Mouse (Mus musculus): ENCODE data around the gene Slc38a4. TPM values are rescaled to one million over a fixed set of nuclear protein-coding genes. Genes with fewer than 3 reads are reported as not detected.

Slc38a4 gene
- polyA plus RNA-seq, 1 experiment: 0.30 TPM

DNA sequence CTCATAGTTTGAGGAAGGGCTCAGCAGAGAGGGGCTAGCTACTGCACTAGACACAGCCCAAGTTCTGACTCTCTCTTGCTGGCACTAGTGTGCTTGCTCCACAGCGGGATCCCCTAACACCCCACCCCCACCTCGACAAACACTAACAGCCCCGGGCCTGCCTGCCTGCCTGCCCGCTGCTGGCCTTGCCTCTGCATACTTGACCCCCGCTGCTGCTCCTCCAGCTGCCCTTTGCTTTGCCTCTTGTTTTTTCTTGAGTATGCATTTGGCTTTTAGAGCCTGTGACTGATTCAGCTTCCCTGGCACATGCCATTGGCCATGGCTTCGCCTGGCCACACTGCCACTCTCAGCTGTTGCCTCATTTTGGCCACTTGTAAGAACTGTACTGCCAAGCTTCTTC is 33.8 kb upstream of the Slc38a4 start:
- no peak overlapping the region for H3K4me3 ChIP-seq (ENCODE audit: low read depth, low read length)
- H3K4me1 ChIP-seq (ENCODE audit: control insufficient read depth, insufficient read depth, insufficient read length, low read length): no peaks in the 10 kb centered on the region
- WGBS: 43% methylated on average over 6 of the region's 6 CpGs
- no peaks in the 10 kb centered on the region for H3K36me3 ChIP-seq (ENCODE audit: control insufficient read depth, insufficient read depth, low read length)
- no peak for TF ChIP-seq CTCF (IDR thresholded peaks at IDR 0.05; ENCODE audit: extremely low read depth, insufficient read length, insufficient replicate concordance, low read depth, low read length)
- no peak for TF ChIP-seq POLR2A (IDR thresholded peaks at IDR 0.05; ENCODE audit: low read depth, low read length)
- no peaks in the 10 kb centered on the region for H3K27me3 ChIP-seq (ENCODE audit: control insufficient read depth, insufficient read depth, low read length)
- no peak overlapping the region for H3K27ac ChIP-seq (ENCODE audit: insufficient read depth, low read depth, low read length)

DNA sequence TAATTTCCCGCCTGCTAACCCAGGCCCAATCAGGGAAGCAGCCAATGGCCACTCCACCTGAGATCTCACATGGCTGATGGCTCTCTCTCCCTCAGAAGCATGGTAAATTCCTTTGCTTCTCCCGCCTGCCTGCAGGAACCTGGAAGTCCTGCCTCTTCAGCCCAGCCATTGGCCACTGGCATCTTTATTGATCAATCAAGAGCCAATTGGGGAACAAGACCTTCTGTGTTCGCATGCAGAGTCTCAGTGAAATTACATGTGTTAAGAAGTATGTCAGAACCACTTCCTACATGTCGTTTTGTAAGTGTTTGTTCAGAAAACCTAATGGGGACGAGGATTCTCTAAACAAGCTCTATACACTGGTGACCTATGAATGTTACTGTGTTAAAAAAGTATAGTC is 30.1 kb upstream of the Slc38a4 start:
- H3K27me3 ChIP-seq (ENCODE audit: control insufficient read depth, insufficient read depth, low read length): no peaks in the 10 kb centered on the region
- no peaks in the 10 kb centered on the region for H3K36me3 ChIP-seq (ENCODE audit: control insufficient read depth, insufficient read depth, low read length)
- no peak overlapping the region for H3K4me3 ChIP-seq (ENCODE audit: low read depth, low read length)
- WGBS: 41% methylated on average over 5 of the region's 5 CpGs
- H3K4me1 ChIP-seq (ENCODE audit: control insufficient read depth, insufficient read depth, insufficient read length, low read length): no peaks in the 10 kb centered on the region
- TF ChIP-seq POLR2A (IDR thresholded peaks at IDR 0.05; ENCODE audit: low read depth, low read length): no peak
- H3K27ac ChIP-seq (ENCODE audit: insufficient read depth, low read depth, low read length): no peak overlapping the region

DNA sequence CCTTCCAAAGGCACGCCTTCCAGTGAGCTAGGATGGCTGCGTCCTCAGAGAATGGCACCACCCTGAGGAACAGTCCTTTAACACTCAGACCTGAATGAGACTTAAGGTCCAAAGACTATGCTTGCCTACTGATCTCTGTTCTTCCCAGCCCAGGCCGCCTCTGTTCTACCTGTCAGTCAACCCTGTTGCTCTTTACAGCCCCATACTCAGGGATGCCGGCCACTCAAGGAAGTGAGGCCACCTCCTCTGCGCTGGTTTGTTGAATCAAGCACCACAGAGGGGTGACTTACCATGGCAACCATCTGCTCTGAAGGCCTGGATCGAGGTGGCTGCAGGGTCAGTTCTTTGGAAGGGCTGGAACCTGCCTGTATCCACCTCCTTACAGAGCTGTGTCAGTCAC is 21.9 kb upstream of the Slc38a4 start:
- TF ChIP-seq POLR2A (IDR thresholded peaks at IDR 0.05; ENCODE audit: low read depth, low read length): no peak
- no peak for TF ChIP-seq CTCF (IDR thresholded peaks at IDR 0.05; ENCODE audit: extremely low read depth, insufficient read length, insufficient replicate concordance, low read depth, low read length)
- Histone ChIP-seq H3K27me3 (ENCODE audit: control insufficient read depth, insufficient read depth, low read length) (no peaks in the 10 kb centered on the region), H3K36me3 (ENCODE audit: control insufficient read depth, insufficient read depth, low read length) (no peaks in the 10 kb centered on the region), H3K27ac (ENCODE audit: insufficient read depth, low read depth, low read length) (no peak overlapping the region), H3K4me3 (ENCODE audit: low read depth, low read length) (no peak overlapping the region), H3K4me1 (ENCODE audit: control insufficient read depth, insufficient read depth, insufficient read length, low read length) (no peaks in the 10 kb centered on the region)
- 67% methylated on average over 6 of the region's 6 CpGs for WGBS

DNA sequence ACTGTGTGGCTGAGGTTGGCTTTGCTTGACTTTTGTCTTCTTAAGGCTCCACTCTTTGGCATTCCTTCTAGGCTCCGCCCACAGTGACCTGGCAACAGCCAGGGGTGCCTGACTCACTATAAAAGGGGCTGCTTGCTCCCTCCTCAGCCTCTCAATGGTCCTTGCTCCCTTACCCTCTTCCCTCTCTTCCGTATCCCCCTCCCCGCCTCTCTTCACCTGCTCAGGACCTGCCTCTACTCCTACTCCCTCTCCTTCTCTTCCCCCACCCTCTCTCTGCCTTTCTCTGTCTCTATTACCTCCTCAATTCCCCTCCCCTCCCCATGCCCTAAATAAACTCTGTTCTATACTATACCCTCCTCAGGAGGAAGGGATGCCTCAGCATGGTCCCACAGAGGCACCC is 20.3 kb upstream of the Slc38a4 start:
- H3K27me3 ChIP-seq (ENCODE audit: control insufficient read depth, insufficient read depth, low read length): no peaks in the 10 kb centered on the region
- no peaks in the 10 kb centered on the region for H3K36me3 ChIP-seq (ENCODE audit: control insufficient read depth, insufficient read depth, low read length)
- no peak overlapping the region for H3K4me3 ChIP-seq (ENCODE audit: low read depth, low read length)
- TF ChIP-seq CTCF (IDR thresholded peaks at IDR 0.05; ENCODE audit: extremely low read depth, insufficient read length, insufficient replicate concordance, low read depth, low read length) (no peak), POLR2A (IDR thresholded peaks at IDR 0.05; ENCODE audit: low read depth, low read length) (no peak)
- H3K4me1 ChIP-seq (ENCODE audit: control insufficient read depth, insufficient read depth, insufficient read length, low read length): no peaks in the 10 kb centered on the region
- 83% methylated on average over 2 of the region's 3 CpGs for WGBS
- H3K27ac ChIP-seq (ENCODE audit: insufficient read depth, low read depth, low read length): no peak overlapping the region

DNA sequence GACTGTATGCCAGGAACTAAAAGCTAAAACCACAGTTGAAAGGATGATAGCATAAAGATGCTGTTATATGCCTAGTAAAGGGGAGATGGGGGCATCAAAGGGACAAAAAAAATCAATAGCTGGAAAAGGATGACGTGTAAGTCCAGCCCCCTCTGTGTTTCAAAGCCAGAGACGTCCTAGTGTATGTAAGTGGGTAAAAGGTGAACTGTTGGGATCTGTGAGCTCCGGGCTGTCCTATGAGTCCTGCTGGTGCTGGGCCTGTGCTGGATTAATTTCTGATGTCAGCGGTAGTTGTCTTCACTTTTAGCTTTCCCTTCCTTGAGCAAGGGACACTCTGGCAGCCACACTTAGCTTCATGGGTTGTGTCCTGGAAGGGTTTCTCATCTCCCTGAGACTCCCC is 19.5 kb upstream of the Slc38a4 start:
- Histone ChIP-seq H3K27ac (ENCODE audit: insufficient read depth, low read depth, low read length) (no peak overlapping the region), H3K36me3 (ENCODE audit: control insufficient read depth, insufficient read depth, low read length) (no peaks in the 10 kb centered on the region), H3K4me3 (ENCODE audit: low read depth, low read length) (no peak overlapping the region), H3K27me3 (ENCODE audit: control insufficient read depth, insufficient read depth, low read length) (no peaks in the 10 kb centered on the region), H3K4me1 (ENCODE audit: control insufficient read depth, insufficient read depth, insufficient read length, low read length) (no peaks in the 10 kb centered on the region)
- TF ChIP-seq CTCF (IDR thresholded peaks at IDR 0.05; ENCODE audit: extremely low read depth, insufficient read length, insufficient replicate concordance, low read depth, low read length): no peak
- TF ChIP-seq POLR2A (IDR thresholded peaks at IDR 0.05; ENCODE audit: low read depth, low read length): no peak
- 68% methylated on average over 4 of the region's 4 CpGs for WGBS

- Histone ChIP-seq H3K4me3 (ENCODE audit: low read depth, low read length) (no peak overlapping the region), H3K4me1 (ENCODE audit: control insufficient read depth, insufficient read depth, insufficient read length, low read length) (no peaks in the 10 kb centered on the region), H3K36me3 (ENCODE audit: control insufficient read depth, insufficient read depth, low read length) (no peaks in the 10 kb centered on the region), H3K27me3 (ENCODE audit: control insufficient read depth, insufficient read depth, low read length) (no peaks in the 10 kb centered on the region), H3K27ac (ENCODE audit: insufficient read depth, low read depth, low read length) (no peak overlapping the region)
- TF ChIP-seq CTCF (IDR thresholded peaks at IDR 0.05; ENCODE audit: extremely low read depth, insufficient read length, insufficient replicate concordance, low read depth, low read length) (no peak), POLR2A (IDR thresholded peaks at IDR 0.05; ENCODE audit: low read depth, low read length) (no peak)
- WGBS: 72% methylated on average over 13 of the region's 13 CpGs
These were observed 17.4 kb upstream of the Slc38a4 start for GRCm38 (mm10) chr15:97072859-97073826.

GRCm38 (mm10) chr15:97067340-97068136 is 11.8 kb upstream of the Slc38a4 start:
- TF ChIP-seq POLR2A (IDR thresholded peaks at IDR 0.05; ENCODE audit: low read depth, low read length): no peak
- TF ChIP-seq CTCF (IDR thresholded peaks at IDR 0.05; ENCODE audit: extremely low read depth, insufficient read length, insufficient replicate concordance, low read depth, low read length): no peak
- Histone ChIP-seq H3K4me1 (ENCODE audit: control insufficient read depth, insufficient read depth, insufficient read length, low read length) (no peaks in the 10 kb centered on the region), H3K36me3 (ENCODE audit: control insufficient read depth, insufficient read depth, low read length) (no peaks in the 10 kb centered on the region), H3K27ac (ENCODE audit: insufficient read depth, low read depth, low read length) (no peak overlapping the region), H3K27me3 (ENCODE audit: control insufficient read depth, insufficient read depth, low read length) (no peaks in the 10 kb centered on the region), H3K4me3 (ENCODE audit: low read depth, low read length) (no peak overlapping the region)
- 33% methylated on average over 8 of the region's 8 CpGs for whole genome bisulfite sequencing
